ENCODE assay signal across 25 mouse cellular contexts in the genomic region with DNA sequence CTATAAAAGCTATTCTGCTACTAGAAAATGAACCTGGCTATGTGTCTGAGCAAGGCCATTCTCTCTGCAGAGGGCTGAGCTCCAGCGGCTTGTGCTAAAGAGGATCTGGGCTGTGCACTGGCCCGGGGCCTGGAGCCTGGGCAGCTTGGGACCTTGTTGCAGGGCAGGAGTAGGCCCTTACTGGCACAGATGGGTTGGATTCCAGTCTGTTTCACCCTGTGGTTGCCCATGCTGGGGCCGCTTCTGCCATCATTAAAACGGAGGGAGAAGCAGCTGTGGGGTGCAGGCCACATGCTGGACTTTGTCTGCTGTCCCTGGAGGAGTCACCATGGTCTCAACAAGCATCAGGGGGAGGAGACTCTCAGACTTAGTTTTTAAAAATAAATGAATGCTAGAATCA.
A peak's percentile ranks its signal among the peaks of the same experiment; 100 is the strongest.
DNase-seq lines count a peak whose midpoint lies in the region; ATAC-seq and TF ChIP-seq lines count a peak whose summit lies in the region.
"Had no signal": no experiment of that assay in that cellular context is flagged by ENCODE, and none has a peak within 500 bp of the region (broad histone marks: within the 10 kb centered on the region; RNA-seq: fewer than 3 reads in every experiment).

No protein-coding gene starts in this region.

- no peak for TF ChIP-seq POLR2A in myocyte (IDR thresholded peaks at IDR 0.05; ENCODE audit: insufficient read length, low read depth)

- H3K79me2 ChIP-seq in myocyte (ENCODE audit: control insufficient read depth, insufficient read depth), result no peaks in the 10 kb centered on the region

- no peaks in the 10 kb centered on the region for H3K27me3 ChIP-seq in midbrain, postnatal 0 days (ENCODE audit: insufficient read depth, low read length)
- H3K27me3 ChIP-seq in midbrain, embryonic 13.5 days, result no peaks in the 10 kb centered on the region
- H3K27me3 ChIP-seq in myocyte (ENCODE audit: control insufficient read depth, insufficient read depth, insufficient read length), result no peaks in the 10 kb centered on the region
- H3K27me3 ChIP-seq: heart, embryonic 13.5 days; hindbrain, embryonic 12.5 days; limb, embryonic 15.5 days; liver, embryonic 15.5 days; stomach, embryonic 15.5 days had no signal

- H3K4me1 ChIP-seq in midbrain, postnatal 0 days (ENCODE audit: insufficient read depth, low read length), result peaks cover 3% of the 10 kb centered on the region; the same call in 1 of the 2 replicates
- H3K4me1 ChIP-seq in midbrain, embryonic 13.5 days (replicated peaks), result peaks cover 64% of the 10 kb centered on the region

- H3K9ac ChIP-seq in midbrain, postnatal 0 days (replicated peaks; ENCODE audit: low read length, poor library complexity, severe bottlenecking), result no peak overlapping the region
- no peak overlapping the region for H3K9ac ChIP-seq in midbrain, embryonic 13.5 days (replicated peaks)
- H3K9ac ChIP-seq: heart, embryonic 13.5 days; hindbrain, embryonic 12.5 days; limb, embryonic 15.5 days; liver, embryonic 15.5 days; stomach, embryonic 15.5 days had no signal

- H3K27ac ChIP-seq in layer of hippocampus, adult 2 months, result peak overlapping the region; percentile 93
- H3K27ac ChIP-seq in midbrain, postnatal 0 days (ENCODE audit: low read depth, low read length), result no peak overlapping the region
- H3K27ac ChIP-seq in midbrain, embryonic 13.5 days, result no peak overlapping the region
- H3K27ac ChIP-seq: forebrain, embryonic 10.5 days; heart, adult 2 months; heart, embryonic 13.5 days; hindbrain, embryonic 12.5 days; limb, embryonic 15.5 days; liver, embryonic 15.5 days; stomach, embryonic 15.5 days had no signal

- no peak overlapping the region for H3K4me2 ChIP-seq in midbrain, postnatal 0 days (ENCODE audit: low read depth, low read length, poor library complexity, severe bottlenecking)
- H3K4me2 ChIP-seq in midbrain, embryonic 13.5 days (replicated peaks), result no peak overlapping the region
- no peak overlapping the region for H3K4me2 ChIP-seq in myocyte (ENCODE audit: low read depth)
- H3K4me2 ChIP-seq: heart, embryonic 13.5 days; hindbrain, embryonic 12.5 days; limb, embryonic 15.5 days; liver, embryonic 15.5 days; stomach, embryonic 15.5 days had no signal

- ATAC-seq in midbrain, postnatal 0 days (ENCODE audit: low FRiP score), result no peak
- no peak for ATAC-seq in midbrain, embryonic 13.5 days
- ATAC-seq: CD4-positive, CD25-positive, alpha-beta regulatory T cell, adult 4 months; forebrain, embryonic 16.5 days; inflammation-experienced regulatory T-cells, adult 6 months had no signal

- no peaks in the 10 kb centered on the region for H3K9me3 ChIP-seq in midbrain, postnatal 0 days (ENCODE audit: low read length)
- no peaks in the 10 kb centered on the region for H3K9me3 ChIP-seq in midbrain, embryonic 13.5 days
- H3K9me3 ChIP-seq: forebrain, embryonic 10.5 days; heart, embryonic 13.5 days; hindbrain, embryonic 12.5 days; limb, embryonic 15.5 days; liver, embryonic 15.5 days; stomach, embryonic 15.5 days had no signal

- H3ac ChIP-seq in myocyte (ENCODE audit: control insufficient read depth, insufficient read length), result no peak overlapping the region

- no peaks in the 10 kb centered on the region for H3K36me3 ChIP-seq in midbrain, postnatal 0 days (ENCODE audit: insufficient read depth, low read length)
- H3K36me3 ChIP-seq in midbrain, embryonic 13.5 days, result no peaks in the 10 kb centered on the region; the same call in 1 of the 2 replicates
- no peaks in the 10 kb centered on the region for H3K36me3 ChIP-seq in myocyte (ENCODE audit: control insufficient read depth, insufficient read depth)
- H3K36me3 ChIP-seq: liver, embryonic 15.5 days had no signal

- 78% methylated on average over 4 of the region's 4 CpGs for WGBS in midbrain, postnatal 0 days
- 90% methylated on average over 4 of the region's 4 CpGs for WGBS in midbrain, embryonic 13.5 days

- H3K4me3 ChIP-seq in layer of hippocampus, adult 2 months, result no peak overlapping the region
- H3K4me3 ChIP-seq in midbrain, postnatal 0 days (ENCODE audit: low read depth, low read length), result no peak overlapping the region
- no peak overlapping the region for H3K4me3 ChIP-seq in midbrain, embryonic 13.5 days (replicated peaks)
- no peak overlapping the region for H3K4me3 ChIP-seq in myocyte
- H3K4me3 ChIP-seq: forebrain, embryonic 10.5 days; heart, adult 2 months; heart, embryonic 13.5 days; hindbrain, embryonic 12.5 days; limb, embryonic 15.5 days; liver, embryonic 15.5 days; stomach, embryonic 15.5 days had no signal

- DNase-seq in cerebellum, adult 11-12 months, result peak; percentile 56
- no peak for DNase-seq in cerebellum, adult 9-10 months
- DNase-seq in layer of hippocampus, adult 2 months (ENCODE audit: low spot score in 2 of 2), result no peak
- DNase-seq in layer of hippocampus, adult 11-12 months (ENCODE audit: low spot score), result no peak
- peak; percentile 40 for DNase-seq in midbrain, postnatal 0 days (ENCODE audit: low spot score)
- DNase-seq in kidney, adult 9 months, result no peak
- DNase-seq: gastrocnemius, postnatal 25 days; heart, adult 2 months; heart, postnatal 14 days; kidney, adult 2 months; kidney, postnatal 10 days; layer of hippocampus, postnatal 36 days; lung, postnatal 4 days; thymus, postnatal 25 days had no signal

- no peak for TF ChIP-seq CTCF in layer of hippocampus, adult 2 months (conservative IDR thresholded peaks at IDR 0.05)
- no peak for TF ChIP-seq CTCF in midbrain, postnatal 0 days (IDR thresholded peaks at IDR 0.05)

TF ChIP-seq in myocyte, 11 proteins besides CTCF, POLR2A, EP300 and RAD21:
- no peak for TF ChIP-seq SRF (IDR thresholded peaks at IDR 0.05; ENCODE audit: control insufficient read depth, insufficient read length, low read depth)
- no peak for TF ChIP-seq E2F4 (IDR thresholded peaks at IDR 0.05; ENCODE audit: insufficient read depth)
- no peak for TF ChIP-seq TCF12 (IDR thresholded peaks at IDR 0.05; ENCODE audit: insufficient read depth, poor library complexity, severe bottlenecking)
- no peak for TF ChIP-seq USF1 (IDR thresholded peaks at IDR 0.05; ENCODE audit: low read depth)
- TF ChIP-seq CEBPB (IDR thresholded peaks at IDR 0.05; ENCODE audit: insufficient read depth, poor library complexity, severe bottlenecking), result no peak
- no peak for TF ChIP-seq TCF3 (IDR thresholded peaks at IDR 0.05; ENCODE audit: insufficient read length, low read depth)
- peak in 2 of 3 experiments; percentile 11 to 55 for TF ChIP-seq MYOG (IDR thresholded peaks at IDR 0.05; ENCODE audit: control insufficient read depth in 1 of 3, insufficient read depth in 1 of 3, insufficient read length in 2 of 3, low read depth in 2 of 3)
- TF ChIP-seq REST (IDR thresholded peaks at IDR 0.05; ENCODE audit: insufficient read depth, insufficient read length), result no peak
- TF ChIP-seq MYOD1 (IDR thresholded peaks at IDR 0.05; ENCODE audit: control insufficient read depth in 1 of 3, insufficient read length in 2 of 3, low read depth in 2 of 3), result peak in 1 of 3 experiments; percentile 24
- TF ChIP-seq MAX (IDR thresholded peaks at IDR 0.05; ENCODE audit: low read depth), result no peak

Comparison
In these comparisons a context has a peak if more than half of its experiments do, and no peak if none do; other contexts are left out.
1. DNase-seq: peak in cerebellum, adult 11-12 months (single experiment) and midbrain, postnatal 0 days (single experiment); none in cerebellum, adult 9-10 months (single experiment), layer of hippocampus, adult 2 months (0 of 2), layer of hippocampus, adult 11-12 months (single experiment) and kidney, adult 9 months (single experiment).